Mouse (Mus musculus): ENCODE results near the gene Tcea3. TPM values are rescaled to one million over a fixed set of nuclear protein-coding genes. Genes with fewer than 3 reads are reported as not detected.

Gene Tcea3
- 27.6 TPM for polyA plus RNA-seq (2014; fragmentation: Illumina TruSeq; extraction: RNeasy Lipid Tissue Mini Kit (QIAGEN cat#74804); ENCODE audit: low read depth, low replicate concordance)

DNA sequence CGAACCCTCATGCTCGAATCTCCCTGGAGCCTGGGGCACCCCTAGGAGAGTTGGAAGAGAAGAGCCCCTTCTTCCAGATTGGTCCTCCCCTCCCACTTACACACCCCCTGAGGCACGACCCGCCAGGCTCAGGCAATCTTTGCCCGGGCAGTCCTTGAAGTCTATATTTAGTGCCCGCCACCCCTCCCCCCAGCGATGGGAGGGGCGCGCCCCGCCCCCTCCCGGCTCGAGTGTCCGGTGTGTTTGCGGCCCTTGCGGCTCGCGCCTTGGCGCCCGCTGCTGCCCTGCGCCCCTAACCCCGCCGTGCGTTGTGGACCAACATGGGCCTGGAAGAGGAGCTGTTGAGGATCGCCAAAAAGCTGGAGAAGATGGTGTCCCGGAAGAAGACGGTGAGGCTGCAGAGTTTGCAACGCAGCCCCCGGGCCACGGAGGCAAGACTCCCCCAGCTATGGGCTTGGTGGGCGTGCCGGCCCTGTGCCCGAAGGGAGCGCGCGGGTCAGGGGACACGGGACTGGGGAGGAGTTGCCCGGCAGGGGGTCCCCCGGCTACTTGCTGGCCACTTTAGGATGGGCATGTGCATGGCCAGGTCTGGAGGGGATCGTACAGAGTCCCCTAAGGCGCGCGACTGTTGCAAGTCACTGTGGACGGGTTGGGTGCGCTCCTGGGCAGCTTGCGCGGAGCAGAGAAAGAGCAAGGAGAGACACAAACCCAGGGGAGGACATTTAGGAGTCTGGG is at the start of gene Tcea3:
TSS of gene Tcea3 (plus strand) at position 1 of the 735 bp plus-strand sequence.

DNA sequence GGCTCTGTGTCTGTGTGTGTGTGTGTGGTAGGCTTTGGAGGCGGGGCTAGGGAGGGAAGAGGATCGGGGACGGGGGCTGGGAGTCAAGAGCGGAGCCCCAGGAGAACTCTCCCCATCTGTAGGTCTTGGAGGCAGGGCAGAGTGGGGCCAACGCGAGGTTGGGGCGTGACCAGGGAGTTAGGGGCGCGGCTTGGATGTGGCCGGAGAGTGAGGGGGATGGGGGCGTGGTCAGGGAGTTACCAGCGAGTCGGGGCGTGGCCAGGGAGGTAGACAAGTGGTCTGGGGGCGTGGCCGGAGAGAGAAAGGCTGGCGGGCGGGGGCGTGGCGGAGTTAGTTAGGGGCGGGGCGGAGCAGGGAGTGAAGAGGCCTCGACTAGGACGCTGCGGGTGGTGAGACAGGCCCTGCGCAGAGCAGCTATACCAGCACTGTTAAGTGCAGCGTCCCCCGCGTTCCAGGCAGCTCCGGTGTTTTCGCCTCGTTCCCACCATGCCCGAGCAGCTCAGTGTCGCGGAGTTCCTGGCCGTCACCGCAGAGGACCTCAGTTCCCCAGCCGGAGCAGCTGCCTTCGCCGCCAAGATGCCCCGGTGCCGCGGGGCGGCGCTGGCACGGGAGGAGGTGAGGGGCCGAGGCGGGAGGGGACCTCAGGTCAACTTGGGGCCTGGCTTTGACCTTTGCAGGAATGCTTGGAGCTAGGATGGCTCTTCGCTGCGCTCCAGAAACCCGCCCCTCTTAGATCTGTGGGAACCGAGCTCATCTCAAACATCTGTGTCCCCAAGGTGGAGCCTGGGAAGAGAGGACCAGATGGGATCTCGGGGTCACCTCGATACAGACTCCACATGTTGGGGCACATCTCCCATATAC is 41.3 kb upstream of the Tcea3 start, which contains the start of gene Asap3:
TSS of gene Asap3 (plus strand) at position 333 of the 861 bp plus-strand sequence.

DNA sequence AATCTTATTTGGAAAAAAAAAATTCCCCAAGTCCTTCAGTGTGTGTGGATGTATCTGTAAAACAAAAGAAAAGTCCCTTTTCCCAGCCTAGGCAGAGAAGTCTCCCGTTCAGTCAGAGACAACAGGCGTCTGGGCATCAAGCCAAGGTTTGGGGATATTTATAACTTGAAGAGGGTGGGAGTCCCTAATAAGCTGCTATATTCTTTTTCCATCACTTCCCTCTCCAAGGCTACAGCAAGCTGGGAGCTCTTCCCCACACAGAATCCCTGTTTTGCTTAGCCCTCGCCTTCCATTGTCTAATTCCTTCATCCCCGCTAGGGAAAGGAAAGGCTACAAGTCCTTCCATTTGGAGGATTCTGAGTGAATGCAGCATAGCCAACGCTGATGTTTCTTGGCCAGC is 36.9 kb downstream of the Tcea3 start, which contains the start of gene Zfp46:
TSS of gene Zfp46 (plus strand) at position 229 of the 400 bp plus-strand sequence.

DNA sequence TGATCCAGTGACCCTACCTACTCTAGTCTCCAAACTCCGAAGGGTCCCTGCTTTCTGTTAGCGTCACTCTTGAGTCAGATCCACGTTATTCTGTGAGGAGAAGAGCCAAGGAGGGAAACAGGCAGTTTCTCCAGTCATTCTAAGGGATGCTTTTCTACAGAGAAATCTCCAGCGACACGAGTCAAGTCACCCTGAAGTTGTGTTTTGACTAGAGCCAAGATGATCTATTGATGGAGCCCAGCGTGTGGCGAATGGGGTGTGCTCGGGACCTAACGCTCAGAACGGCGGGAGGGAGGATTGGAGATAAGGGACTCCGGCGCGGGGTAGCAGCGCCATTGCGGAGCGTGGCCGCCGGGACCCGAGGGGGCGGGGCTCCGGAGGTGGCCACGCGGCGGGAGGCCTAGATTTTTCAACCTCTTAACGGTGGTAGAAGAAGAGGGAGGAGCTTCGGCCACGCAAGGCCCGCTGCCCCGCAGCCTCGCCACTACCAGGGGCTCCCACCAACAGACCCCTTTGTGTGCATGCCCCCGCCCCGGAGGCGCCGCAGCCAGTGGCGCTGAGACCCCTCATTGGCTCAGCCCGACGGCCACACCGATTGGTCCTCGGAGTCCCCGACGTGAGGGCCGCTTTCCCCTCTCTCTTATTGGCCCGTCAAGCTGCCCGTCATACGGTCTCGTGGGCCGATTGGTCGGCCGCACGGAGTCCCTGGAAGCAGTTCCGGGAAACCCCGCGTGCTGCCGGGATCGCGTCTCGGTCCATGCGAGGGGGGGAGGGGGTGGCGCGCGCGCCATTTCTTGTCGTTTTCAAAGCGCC is 62.9 kb downstream of the Tcea3 start, which contains the start of gene Hnrnpr:
TSS of gene Hnrnpr (plus strand) at position 714 of the 813 bp plus-strand sequence.

Other genes with a start within 250 kb of the Tcea3 start
- 17.1 TPM for gene Eloa, start 226.0 kb upstream of the Tcea3 start, polyA plus RNA-seq (2014; fragmentation: Illumina TruSeq; extraction: RNeasy Lipid Tissue Mini Kit (QIAGEN cat#74804); ENCODE audit: low read depth, low replicate concordance)
- 235 TPM for gene Rpl11, start 194.3 kb upstream of the Tcea3 start, polyA plus RNA-seq (2014; fragmentation: Illumina TruSeq; extraction: RNeasy Lipid Tissue Mini Kit (QIAGEN cat#74804); ENCODE audit: low read depth, low replicate concordance)
- gene Id3, start 104.2 kb upstream of the Tcea3 start, polyA plus RNA-seq (2014; fragmentation: Illumina TruSeq; extraction: RNeasy Lipid Tissue Mini Kit (QIAGEN cat#74804); ENCODE audit: low read depth, low replicate concordance) = 8.2 TPM
- 0.28 TPM for gene E2f2, start 75.3 kb upstream of the Tcea3 start, polyA plus RNA-seq (2014; fragmentation: Illumina TruSeq; extraction: RNeasy Lipid Tissue Mini Kit (QIAGEN cat#74804); ENCODE audit: low read depth, low replicate concordance)
- gene Asap3, start 41.4 kb upstream of the Tcea3 start, polyA plus RNA-seq (2014; fragmentation: Illumina TruSeq; extraction: RNeasy Lipid Tissue Mini Kit (QIAGEN cat#74804); ENCODE audit: low read depth, low replicate concordance) = 0.77 TPM
- gene Zfp46, start 37.0 kb downstream of the Tcea3 start, polyA plus RNA-seq (2014; fragmentation: Illumina TruSeq; extraction: RNeasy Lipid Tissue Mini Kit (QIAGEN cat#74804); ENCODE audit: low read depth, low replicate concordance) = 4.6 TPM
- gene Hnrnpr, start 63.2 kb downstream of the Tcea3 start, polyA plus RNA-seq (2014; fragmentation: Illumina TruSeq; extraction: RNeasy Lipid Tissue Mini Kit (QIAGEN cat#74804); ENCODE audit: low read depth, low replicate concordance) = 93.0 TPM
- not detected for gene Htr1d, start 175.8 kb downstream of the Tcea3 start, polyA plus RNA-seq (2014; fragmentation: Illumina TruSeq; extraction: RNeasy Lipid Tissue Mini Kit (QIAGEN cat#74804); ENCODE audit: low read depth, low replicate concordance)
- gene 6030445D17Rik, start 214.5 kb downstream of the Tcea3 start, polyA plus RNA-seq (2014; fragmentation: Illumina TruSeq; extraction: RNeasy Lipid Tissue Mini Kit (QIAGEN cat#74804); ENCODE audit: low read depth, low replicate concordance) = 0.24 TPM
- gene Luzp1, start 222.0 kb downstream of the Tcea3 start, polyA plus RNA-seq (2014; fragmentation: Illumina TruSeq; extraction: RNeasy Lipid Tissue Mini Kit (QIAGEN cat#74804); ENCODE audit: low read depth, low replicate concordance) = 34.8 TPM